Mouse (Mus musculus) A20 (cell line): Measurements from ENCODE around the gene Ptcd2.

ENCODE experiments used
- DNase-seq: peaks from one replicate; pipeline ENCODE4 v3.0.0-alpha.2; 2011; ENCODE audit warnings: low read depth, low spot score

The Ptcd2 gene

GRCm38 (mm10) chr13:99344599-99345575 is at the start of gene Ptcd2, which contains the start of gene Mrps27:
TSS of gene Ptcd2 (minus strand) at chr13:99344705.
TSS of gene Mrps27 (plus strand) at chr13:99344786.
- DNase-seq = peak; percentile 97

GRCm38 (mm10) chr13:99393128-99393527 is 48.6 kb upstream of the Ptcd2 start:
- no peak for DNase-seq

- no peak for DNase-seq
Observed at GRCm38 (mm10) chr13:99391417-99391816, 46.9 kb upstream of the Ptcd2 start.

DNA sequence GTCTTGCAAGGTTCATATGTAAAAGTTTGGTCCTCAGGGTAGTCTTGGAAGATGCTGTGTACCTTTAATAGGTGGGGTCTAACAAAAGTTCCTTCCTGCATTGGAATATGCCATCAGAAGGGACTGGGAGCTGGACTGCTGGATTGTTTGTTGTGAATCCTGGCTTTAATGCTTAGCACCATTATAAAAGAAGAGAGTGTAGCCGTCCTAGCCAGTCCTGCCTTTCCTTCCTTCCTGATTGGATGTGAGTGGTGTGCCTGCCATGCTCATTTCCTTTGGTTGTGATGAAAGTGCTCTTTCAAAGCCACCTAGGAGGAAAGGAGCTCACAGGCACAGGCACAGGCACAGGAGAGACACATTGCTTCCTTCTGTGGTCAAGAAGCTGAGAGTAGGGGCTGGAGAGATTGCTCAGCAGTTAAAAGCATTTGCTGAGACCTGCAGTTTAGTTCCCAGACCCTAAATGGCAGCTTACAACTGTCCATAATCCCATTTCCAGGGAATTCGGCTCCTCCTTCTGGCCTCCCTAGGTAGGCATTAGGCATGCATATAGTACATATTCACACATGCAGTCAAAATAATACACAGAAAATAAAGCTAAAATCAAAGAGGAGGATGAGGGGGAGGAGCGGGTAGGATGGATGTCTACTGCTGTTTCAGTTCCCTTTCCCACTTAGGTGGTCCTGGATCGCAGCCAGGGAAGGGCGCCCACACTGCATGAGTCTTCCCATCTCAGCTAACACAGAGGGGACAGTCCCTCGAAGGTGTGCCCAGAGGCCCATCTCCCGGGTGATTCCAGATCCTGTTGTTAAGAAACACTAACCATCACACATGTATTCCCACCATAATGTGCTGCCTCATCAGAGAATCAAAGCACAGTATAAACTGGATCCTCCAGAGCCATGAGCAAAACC is 43.7 kb upstream of the Ptcd2 start:
- DNase-seq = no peak

GRCm38 (mm10) chr13:99386341-99386740 is 41.8 kb upstream of the Ptcd2 start:
- no peak for DNase-seq

- DNase-seq = no peak
Observed at GRCm38 (mm10) chr13:99385911-99386310, 41.4 kb upstream of the Ptcd2 start.

DNA sequence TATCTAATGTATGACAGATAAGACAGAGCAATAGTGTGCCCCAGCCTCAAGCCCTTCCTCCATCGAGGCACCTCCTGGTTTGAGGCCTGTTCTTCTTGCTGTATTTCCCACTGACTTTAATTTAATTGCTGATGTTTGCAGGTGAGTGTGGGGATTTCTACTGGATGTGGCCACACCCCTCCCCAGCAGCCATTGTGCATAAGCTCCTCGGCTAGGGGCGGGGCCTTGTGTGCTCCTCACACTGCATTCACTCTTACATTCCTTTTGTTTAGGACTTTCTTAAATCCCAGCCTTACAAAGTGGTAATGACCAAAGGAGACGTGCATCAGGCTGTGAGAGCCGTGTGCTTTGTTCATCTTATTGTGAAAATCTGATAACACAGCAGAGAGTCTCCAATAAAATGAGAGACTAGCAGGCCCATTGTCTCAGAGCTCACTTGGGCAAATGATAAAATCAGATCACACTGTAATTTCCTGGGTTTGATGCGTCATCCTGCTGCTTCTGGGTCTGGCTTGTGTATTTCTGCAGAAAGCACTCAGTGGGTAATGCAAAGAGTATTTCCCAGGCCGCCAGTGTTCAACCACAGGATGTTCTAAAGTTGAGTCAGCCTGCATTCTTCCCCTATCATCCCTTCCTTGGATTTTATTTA is 40.2 kb upstream of the Ptcd2 start:
- no peak for DNase-seq

DNA sequence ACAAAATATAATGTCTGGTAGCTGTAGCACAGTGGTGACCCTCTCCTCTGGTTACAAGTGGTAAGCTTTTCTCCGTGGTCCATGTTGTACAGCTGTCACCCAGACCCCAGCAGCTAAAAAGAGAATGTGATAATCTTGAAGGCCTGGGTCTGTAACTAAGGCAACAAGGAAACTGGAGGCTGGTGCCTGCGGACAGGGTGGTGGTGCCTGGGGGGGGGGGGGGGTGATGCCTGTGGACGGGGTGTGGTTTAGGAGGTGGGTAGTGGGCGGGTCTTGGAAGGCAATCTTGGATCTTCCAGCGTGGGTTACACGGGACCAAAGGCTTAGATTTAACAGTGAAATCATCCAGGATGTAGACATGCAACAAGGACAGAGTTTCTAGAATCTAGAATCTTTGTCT is 37.9 kb upstream of the Ptcd2 start:
- no peak for DNase-seq

DNA sequence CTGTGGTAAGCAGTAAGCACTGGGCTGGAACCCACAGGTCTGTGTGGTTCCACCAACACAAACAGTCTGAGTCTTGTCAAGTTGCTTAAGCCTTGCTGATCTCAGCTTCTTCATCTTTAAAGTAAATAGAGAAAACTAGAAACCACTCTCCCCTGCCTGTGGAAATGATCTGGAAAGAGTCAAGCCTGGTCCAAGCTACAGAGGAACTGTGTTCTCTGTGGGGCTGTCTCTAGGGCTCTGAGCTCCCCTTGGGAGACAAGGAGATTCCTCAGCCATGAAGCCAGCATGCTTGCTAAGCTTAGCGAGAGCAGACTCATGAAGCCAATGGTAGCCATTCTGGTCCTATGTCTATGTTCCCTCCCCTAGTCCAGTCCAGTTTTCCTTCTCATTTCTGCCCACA is 33.7 kb upstream of the Ptcd2 start:
- no peak for DNase-seq

GRCm38 (mm10) chr13:99377055-99377454 is 32.5 kb upstream of the Ptcd2 start:
- no peak for DNase-seq

DNA sequence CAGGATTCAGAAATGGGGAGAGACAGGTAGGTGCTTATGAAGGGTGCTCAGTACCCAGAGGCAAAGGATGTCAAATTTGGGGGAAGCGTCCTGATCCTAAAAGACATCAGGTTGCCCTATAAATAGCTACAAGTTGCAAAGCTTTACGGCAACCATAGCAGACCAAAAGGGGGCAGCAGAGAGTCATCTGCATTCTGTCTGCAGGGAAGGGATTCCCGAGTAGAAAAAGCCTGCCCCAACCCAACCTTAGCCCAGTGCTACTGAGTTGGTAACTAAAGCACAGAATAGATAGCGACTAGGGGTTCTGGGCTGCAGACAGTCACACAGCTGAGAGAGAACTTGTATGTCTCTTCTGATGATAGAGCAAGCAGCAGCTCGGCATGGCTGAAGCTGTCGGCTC is 31.0 kb upstream of the Ptcd2 start:
- peak; percentile 59 for DNase-seq

DNA sequence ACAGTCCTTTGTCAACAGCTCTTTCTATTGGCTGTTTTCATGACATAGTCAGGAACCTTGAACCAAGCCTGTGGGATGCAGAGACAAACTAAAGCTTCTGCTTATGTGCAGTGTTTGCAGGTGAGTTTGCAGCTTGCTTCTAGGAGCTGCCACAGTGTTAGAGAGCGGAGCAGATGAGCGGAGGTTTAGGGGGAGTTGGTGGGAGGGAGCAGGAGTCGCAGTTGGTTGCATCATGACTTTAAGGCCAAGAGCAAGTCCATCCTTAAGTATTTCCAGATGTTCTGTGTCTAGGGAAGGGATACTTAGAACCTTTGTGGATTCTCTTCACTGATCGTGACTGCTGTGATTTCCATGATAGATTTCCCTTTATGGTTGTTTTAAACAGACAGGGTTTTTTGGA is 29.7 kb upstream of the Ptcd2 start:
- no peak for DNase-seq

DNA sequence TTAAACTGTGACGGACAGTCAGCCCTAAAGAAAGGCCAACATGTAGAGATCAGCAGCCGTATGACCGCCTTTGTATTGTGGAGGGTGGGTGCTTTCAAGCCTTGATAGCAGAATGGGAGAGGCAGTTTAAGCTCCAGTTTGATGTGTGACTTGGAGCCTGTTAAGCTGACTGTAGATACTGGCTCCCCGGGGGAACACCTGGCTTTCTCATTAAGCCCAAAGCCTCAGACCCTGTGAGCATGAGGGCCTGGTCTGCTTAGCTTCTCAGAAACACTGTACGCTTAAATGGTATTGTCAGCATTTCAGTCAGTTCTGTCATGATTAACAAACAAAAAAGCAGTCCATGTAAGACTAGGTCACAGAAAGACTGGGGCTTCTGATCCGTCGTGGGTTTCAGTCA is 29.2 kb upstream of the Ptcd2 start:
- no peak for DNase-seq

- DNase-seq = no peak
Observed at GRCm38 (mm10) chr13:99371285-99371684, 26.8 kb upstream of the Ptcd2 start.

DNA sequence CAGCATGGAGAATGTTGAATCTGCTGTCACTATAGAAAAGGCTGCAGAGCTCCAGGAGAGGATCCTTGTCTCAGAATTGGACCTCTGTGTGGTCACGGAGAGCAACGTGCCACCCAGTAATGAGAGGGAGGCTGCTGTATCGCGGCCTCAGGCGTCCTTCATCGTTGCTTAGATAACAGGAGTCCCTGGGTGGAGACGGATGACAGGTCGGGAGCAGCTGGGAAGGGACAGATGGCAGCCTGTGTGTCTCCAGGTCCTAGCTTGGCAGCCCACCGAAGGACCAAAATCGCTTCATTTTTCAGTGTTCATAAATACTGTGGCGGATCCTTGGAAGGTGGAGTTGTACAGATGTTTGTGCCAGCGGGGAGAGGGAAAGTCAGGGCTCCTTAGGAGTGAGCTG is 24.6 kb upstream of the Ptcd2 start:
- DNase-seq = no peak

GRCm38 (mm10) chr13:99367554-99368174 is 23.2 kb upstream of the Ptcd2 start:
- no peak for DNase-seq

DNA sequence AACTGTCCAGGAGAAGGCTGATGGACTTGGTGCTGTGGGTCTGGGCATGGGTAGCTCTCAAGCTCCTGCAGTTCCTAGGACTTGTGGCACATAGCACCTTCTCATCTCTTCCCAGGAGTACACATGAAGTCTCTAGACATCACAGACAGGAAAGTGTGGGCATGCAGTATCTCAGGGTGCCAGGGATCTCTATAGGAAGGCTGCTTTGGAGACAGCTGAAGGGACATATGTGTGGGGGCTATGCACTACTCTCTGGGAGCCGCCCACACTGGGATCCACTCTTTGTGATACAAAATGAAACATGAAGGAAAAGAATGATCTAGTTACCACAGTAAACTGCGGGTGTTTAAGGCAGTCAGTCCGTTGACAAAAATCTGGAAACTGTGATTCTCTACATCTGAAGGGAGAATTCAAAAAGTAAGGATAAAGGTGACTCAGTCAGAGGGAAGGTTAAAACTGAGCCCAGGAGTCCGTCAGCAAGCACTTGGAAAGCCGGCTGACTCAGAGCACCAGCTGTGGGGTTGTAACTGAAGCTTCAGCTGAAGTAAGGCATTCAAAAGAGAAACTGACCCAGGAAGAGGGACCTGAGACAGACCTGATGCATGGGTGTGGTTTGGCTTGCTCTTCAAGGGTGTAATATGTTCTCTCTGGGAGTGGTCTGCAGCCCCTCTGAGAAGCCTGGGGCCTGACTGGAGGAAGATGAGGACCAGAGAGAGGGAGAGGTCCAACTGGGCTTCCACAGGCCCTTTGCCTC is 22.1 kb upstream of the Ptcd2 start:
- DNase-seq = no peak

GRCm38 (mm10) chr13:99363866-99364265 is 19.4 kb upstream of the Ptcd2 start:
- no peak for DNase-seq

- DNase-seq = no peak
Observed at GRCm38 (mm10) chr13:99358921-99359320, 14.4 kb upstream of the Ptcd2 start.

GRCm38 (mm10) chr13:99356428-99357265 is 12.1 kb upstream of the Ptcd2 start:
- DNase-seq = no peak
